In genomic region chr17:74903411-74904331, GRCm38 (mm10) we compare ENCODE assay signal across 9 mouse cellular contexts.
DNase-seq lines count a peak whose midpoint lies in the region; ATAC-seq and TF ChIP-seq lines count a peak whose summit lies in the region.
"Had no signal": no experiment of that assay in that cellular context is flagged by ENCODE, and none has a peak within 500 bp of the region (broad histone marks: within the 10 kb centered on the region; RNA-seq: fewer than 3 reads in every experiment).

No protein-coding gene starts in this region.

- no peaks in the 10 kb centered on the region for H3K36me3 ChIP-seq in heart, embryonic 12.5 days
- H3K36me3 ChIP-seq in embryonic facial prominence, embryonic 14.5 days (ENCODE audit: control insufficient read depth, insufficient read depth, low read length), result no peaks in the 10 kb centered on the region
- H3K36me3 ChIP-seq in lung, embryonic 14.5 days (ENCODE audit: insufficient read depth), result no peaks in the 10 kb centered on the region
- H3K36me3 ChIP-seq: neural tube, embryonic 13.5 days had no signal

- no peak overlapping the region for H3K4me3 ChIP-seq in heart, embryonic 12.5 days
- H3K4me3 ChIP-seq in embryonic facial prominence, embryonic 14.5 days (ENCODE audit: low read depth, low read length), result no peak overlapping the region
- no peak overlapping the region for H3K4me3 ChIP-seq in lung, embryonic 14.5 days (ENCODE audit: low read depth, low read length)
- H3K4me3 ChIP-seq in cerebellum, adult 2 months (replicated peaks; ENCODE audit: insufficient read depth, low read depth, low read length), result no peak overlapping the region
- H3K4me3 ChIP-seq: neural tube, embryonic 13.5 days had no signal

- no peak for TF ChIP-seq CTCF in lung, embryonic 14.5 days (IDR thresholded peaks at IDR 0.05; ENCODE audit: low read depth)
- no peak for TF ChIP-seq CTCF in cerebellum, adult 2 months (IDR thresholded peaks at IDR 0.05; ENCODE audit: borderline replicate concordance, insufficient read depth, low read depth, low read length)

- no peak for TF ChIP-seq POLR2A in cerebellum, adult 2 months (IDR thresholded peaks at IDR 0.05; ENCODE audit: borderline replicate concordance, insufficient read depth, low read length)

- no peak overlapping the region for H3K9ac ChIP-seq in heart, embryonic 12.5 days
- 0 out of 2 replicates have a peak overlapping the region, but pooled peaks have one; percentile 8 for H3K9ac ChIP-seq in embryonic facial prominence, embryonic 14.5 days (ENCODE audit: low read depth, low read length)
- no peak overlapping the region for H3K9ac ChIP-seq in lung, embryonic 14.5 days
- H3K9ac ChIP-seq: neural tube, embryonic 13.5 days had no signal

- intact Hi-C loops in heart, postnatal 36 days (cut with DNase I), result no loop called here

- H3K4me1 ChIP-seq in heart, embryonic 12.5 days (replicated peaks), result peaks cover 16% of the 10 kb centered on the region
- 0 out of 2 replicates have a peak, but pooled peaks cover 10% of the 10 kb centered on the region for H3K4me1 ChIP-seq in embryonic facial prominence, embryonic 14.5 days (ENCODE audit: control insufficient read depth, insufficient read depth, low read length)
- no peaks in the 10 kb centered on the region for H3K4me1 ChIP-seq in lung, embryonic 14.5 days (ENCODE audit: insufficient read depth)
- H3K4me1 ChIP-seq in cerebellum, adult 2 months (ENCODE audit: control insufficient read depth, insufficient read depth, low read length), result no peaks in the 10 kb centered on the region
- H3K4me1 ChIP-seq: neural tube, embryonic 13.5 days had no signal

- no peak for DNase-seq in heart, postnatal 36 days
- DNase-seq in NIH3T3 (ENCODE audit: low read depth), result peak; percentile 64
- peak; percentile 50 for DNase-seq in embryonic facial prominence, embryonic 14.5 days (ENCODE audit: low spot score)
- peak; percentile 74 for DNase-seq in lung, embryonic 14.5 days
- DNase-seq in layer of hippocampus, adult 8-10 months (ENCODE audit: low spot score in 2 of 2), result no peak
- DNase-seq in cerebellum, adult 2 months, result no peak
- no peak for DNase-seq in layer of hippocampus, adult 9-10 months (ENCODE audit: low spot score)

- ATAC-seq in heart, embryonic 12.5 days (ENCODE audit: insufficient number of reproducible peaks, low FRiP score), result peak; percentile 77
- ATAC-seq in embryonic facial prominence, embryonic 14.5 days (ENCODE audit: low read depth), result peak; percentile 63; the same call in 1 of the 2 replicates
- peak; percentile 82 for ATAC-seq in lung, embryonic 14.5 days (ENCODE audit: insufficient read depth)

- peak overlapping the region; percentile 59; the same call in 1 of the 2 replicates for H3K27ac ChIP-seq in heart, embryonic 12.5 days (ENCODE audit: poor library complexity, severe bottlenecking)
- H3K27ac ChIP-seq in embryonic facial prominence, embryonic 14.5 days (replicated peaks; ENCODE audit: low read depth, low read length), result no peak overlapping the region; the same call in 1 of the 2 replicates
- 0 out of 2 replicates have a peak overlapping the region, but pooled peaks have one; percentile 32 for H3K27ac ChIP-seq in lung, embryonic 14.5 days (ENCODE audit: low read depth)
- H3K27ac ChIP-seq in cerebellum, adult 2 months (ENCODE audit: insufficient read depth, low read length), result no peak overlapping the region
- H3K27ac ChIP-seq: neural tube, embryonic 13.5 days had no signal

- 44% methylated on average over 16 of the region's 16 CpGs for WGBS in heart, embryonic 12.5 days
- 32% methylated on average over 15 of the region's 16 CpGs for WGBS in embryonic facial prominence, embryonic 14.5 days
- WGBS in lung, embryonic 14.5 days, result 20% methylated on average over 16 of the region's 16 CpGs
- WGBS in cerebellum, adult 2 months, result 51% methylated on average over 16 of the region's 16 CpGs

- 0 out of 2 replicates have a peak overlapping the region, but pooled peaks have one; percentile 11 for H3K4me2 ChIP-seq in heart, embryonic 12.5 days
- H3K4me2 ChIP-seq in embryonic facial prominence, embryonic 14.5 days (ENCODE audit: low read depth, low read length), result no peak overlapping the region
- peak overlapping the region; percentile 35; the same call in 1 of the 2 replicates for H3K4me2 ChIP-seq in lung, embryonic 14.5 days
- H3K4me2 ChIP-seq: neural tube, embryonic 13.5 days had no signal

- H3K9me3 ChIP-seq in heart, embryonic 12.5 days (replicated peaks), result peaks cover 7% of the 10 kb centered on the region
- H3K9me3 ChIP-seq in embryonic facial prominence, embryonic 14.5 days (ENCODE audit: control insufficient read depth, low read length), result 0 out of 2 replicates have a peak, but pooled peaks cover 5% of the 10 kb centered on the region
- peaks cover 3% of the 10 kb centered on the region; the same call in 1 of the 2 replicates for H3K9me3 ChIP-seq in lung, embryonic 14.5 days (ENCODE audit: low read depth, low read length)

- H3K27me3 ChIP-seq in heart, embryonic 12.5 days (replicated peaks), result no peaks in the 10 kb centered on the region
- no peaks in the 10 kb centered on the region for H3K27me3 ChIP-seq in embryonic facial prominence, embryonic 14.5 days (replicated peaks; ENCODE audit: control insufficient read depth, insufficient read depth, low read length)
- H3K27me3 ChIP-seq in lung, embryonic 14.5 days (ENCODE audit: insufficient read depth, low read length), result no peaks in the 10 kb centered on the region
- H3K27me3 ChIP-seq in cerebellum, adult 2 months (ENCODE audit: control insufficient read depth, insufficient read depth, low read length), result no peaks in the 10 kb centered on the region
- H3K27me3 ChIP-seq: neural tube, embryonic 13.5 days had no signal

Comparison
In these comparisons a context has a peak if more than half of its experiments do, and no peak if none do; other contexts are left out.
1. H3K27ac ChIP-seq: peak in heart, embryonic 12.5 days (single experiment) and lung, embryonic 14.5 days (single experiment); none in embryonic facial prominence, embryonic 14.5 days (single experiment) and cerebellum, adult 2 months (single experiment).
2. DNase-seq: peak in NIH3T3 (single experiment), embryonic facial prominence, embryonic 14.5 days (single experiment) and lung, embryonic 14.5 days (single experiment); none in heart, postnatal 36 days (0 of 2), layer of hippocampus, adult 8-10 months (0 of 2), cerebellum, adult 2 months (0 of 2) and layer of hippocampus, adult 9-10 months (single experiment).
3. Peak in every context shown above with its lines, with median percentiles within 50 percentile points of each other: ATAC-seq.